Mouse (Mus musculus) hindbrain, embryonic 15.5 days (tissue): ENCODE results near the gene Mgat1. TPM values are rescaled to one million over a fixed set of nuclear protein-coding genes. Genes with fewer than 3 reads are reported as not detected.
A peak's percentile ranks its signal among the peaks of the same experiment; 100 is the strongest.
"Not testable (repeated sequence)": the region's sequence is repeated elsewhere in the genome, so short reads cannot be mapped to it uniquely, and the experiment has no call there.

Experiments used
- ATAC-seq: fragments of 200-750 bp; cut with Nextera tagmentation; 2 replicates; pipeline ENCODE4 v1.8.0; 2017; ENCODE audit warnings: low read depth, moderate number of reproducible peaks, moderate TSS enrichment; ENCODE audit not compliant: low FRiP score
- H3K27ac ChIP-seq: fragments of 300-500 bp; sonication (generic); replicated peaks from 2 replicates; pipeline ENCODE4 v1.5.1; 2015; ENCODE audit warnings: mild to moderate bottlenecking, inconsistent platforms
- H3K27me3 ChIP-seq: fragments of 300-500 bp; sonication (generic); 2 replicates; pipeline ENCODE4 v1.6.1; 2015; ENCODE audit warnings: control low read depth, inconsistent platforms
- H3K36me3 ChIP-seq: fragments of 300-500 bp; sonication (generic); 2 replicates; pipeline ENCODE4 v1.6.1; 2015; ENCODE audit warnings: control low read depth, inconsistent platforms
- H3K4me1 ChIP-seq: fragments of 300-500 bp; sonication (generic); replicated peaks from 2 replicates; pipeline ENCODE4 v1.6.1; 2015; ENCODE audit warnings: control low read depth, inconsistent platforms
- H3K4me2 ChIP-seq: fragments of 300-500 bp; sonication (generic); 2 replicates; pipeline ENCODE4 v1.6.1; 2015; ENCODE audit warnings: moderate library complexity, mild to moderate bottlenecking, inconsistent platforms
- H3K4me3 ChIP-seq: fragments of 300-500 bp; sonication (generic); 2 replicates; pipeline ENCODE4 v1.5.1; 2015; ENCODE audit warnings: mild to moderate bottlenecking, inconsistent platforms
- H3K9ac ChIP-seq: fragments of 300-500 bp; sonication (generic); 2 replicates; pipeline ENCODE4 v1.6.1; 2015; ENCODE audit warnings: inconsistent platforms
- H3K9me3 ChIP-seq: fragments of 300-500 bp; sonication (generic); 2 replicates; pipeline ENCODE4 v1.6.1; 2016; ENCODE audit warnings: control low read depth, inconsistent platforms
- WGBS: fragments of 180-500 bp; shearing (Covaris S2); methylation state at CpG from one replicate; pipeline ENCODE4 v1.1.7; 2015; 5-methylcytosine and 5-hydroxymethylcytosine counted together
- polyA plus RNA-seq: library from polyadenylated mRNA; unstranded; fragments of >200 nt; fragmentation: Nextera tagmentation; extraction: Ambion mirVana; gene quantifications from 2 replicates; pipeline ENCODE4 v1.2.1, GENCODE M21; 2015

Gene Mgat1
- polyA plus RNA-seq, 1 experiment from 2014 or later: 36.2 TPM

DNA sequence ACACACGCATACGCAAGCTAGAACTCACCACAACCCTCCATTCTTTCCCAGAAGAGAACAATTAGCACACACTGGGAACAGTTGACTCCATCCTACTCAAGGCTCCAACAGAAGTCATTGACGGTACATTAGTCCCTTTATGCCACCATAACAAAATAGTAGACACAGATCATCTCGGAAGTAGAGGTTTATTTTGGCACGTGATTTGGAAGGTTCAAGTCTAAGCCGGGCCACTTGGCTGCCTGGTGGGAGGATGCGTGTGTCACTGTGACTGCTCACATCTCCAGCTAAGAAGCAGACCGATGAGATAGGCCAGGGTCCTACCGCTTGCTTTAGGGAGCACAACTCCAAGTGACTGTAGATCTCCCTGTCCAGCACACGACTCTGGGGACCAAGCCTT lies 23.3 kb downstream of the Mgat1 start:
- no peak for ATAC-seq
- Histone ChIP-seq H3K27ac (no peak overlapping the region), H3K27me3 (no peaks in the 10 kb centered on the region), H3K9ac (no peak overlapping the region), H3K4me1 (no peaks in the 10 kb centered on the region), H3K4me3 (no peak overlapping the region), H3K36me3 (no peaks in the 10 kb centered on the region), H3K4me2 (no peak overlapping the region), H3K9me3 (no peaks in the 10 kb centered on the region)
- 79% methylated on average over 10 of the region's 10 CpGs for WGBS

DNA sequence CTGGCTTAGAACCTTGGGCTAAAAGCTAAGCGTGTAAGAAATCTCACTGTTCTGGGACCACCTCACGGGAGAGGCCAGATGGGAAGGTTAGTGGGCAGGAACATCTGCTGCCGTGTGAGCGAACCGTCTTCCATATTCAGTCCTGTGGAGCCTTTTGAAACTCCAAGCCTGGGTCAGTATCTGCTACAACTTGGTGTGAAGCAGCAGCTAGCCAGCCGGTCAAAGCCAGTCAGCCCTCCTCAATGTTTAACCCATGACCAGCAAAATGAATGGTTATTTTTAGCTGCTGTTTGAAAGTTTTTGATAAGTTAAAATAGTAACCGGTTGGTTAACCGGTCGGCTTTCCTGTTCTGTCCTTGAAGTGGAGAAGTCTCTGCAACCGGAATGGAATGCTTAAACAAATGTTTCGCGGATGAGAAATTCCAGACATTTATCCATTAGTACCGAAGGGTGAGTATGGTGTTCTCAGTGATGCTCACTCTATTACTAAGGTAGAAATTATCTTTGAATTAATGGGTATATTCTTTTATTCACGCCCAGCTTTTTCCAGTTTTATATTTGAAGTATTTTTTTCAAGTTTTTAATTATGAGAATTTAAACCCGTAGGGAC lies 24.1 kb downstream of the Mgat1 start:
- no peak for ATAC-seq
- WGBS: 79% methylated on average over 15 of the region's 15 CpGs
- Histone ChIP-seq H3K36me3 (no peaks in the 10 kb centered on the region), H3K9ac (no peak overlapping the region), H3K4me2 (no peak overlapping the region), H3K4me3 (no peak overlapping the region), H3K9me3 (no peaks in the 10 kb centered on the region), H3K27ac (no peak overlapping the region), H3K4me1 (no peaks in the 10 kb centered on the region), H3K27me3 (no peaks in the 10 kb centered on the region)

GRCm38 (mm10) chr11:49269761-49270160 lies 25.8 kb downstream of the Mgat1 start:
- H3K27me3 ChIP-seq: no peaks in the 10 kb centered on the region
- H3K27ac ChIP-seq: no peak overlapping the region
- H3K9ac ChIP-seq: no peak overlapping the region
- no peak overlapping the region for H3K4me2 ChIP-seq
- H3K4me3 ChIP-seq: no peak overlapping the region
- no peaks in the 10 kb centered on the region for H3K9me3 ChIP-seq
- WGBS: 94% methylated on average over 9 of the region's 9 CpGs
- H3K4me1 ChIP-seq: peaks cover 4% of the 10 kb centered on the region
- no peak for ATAC-seq
- H3K36me3 ChIP-seq: no peaks in the 10 kb centered on the region

DNA sequence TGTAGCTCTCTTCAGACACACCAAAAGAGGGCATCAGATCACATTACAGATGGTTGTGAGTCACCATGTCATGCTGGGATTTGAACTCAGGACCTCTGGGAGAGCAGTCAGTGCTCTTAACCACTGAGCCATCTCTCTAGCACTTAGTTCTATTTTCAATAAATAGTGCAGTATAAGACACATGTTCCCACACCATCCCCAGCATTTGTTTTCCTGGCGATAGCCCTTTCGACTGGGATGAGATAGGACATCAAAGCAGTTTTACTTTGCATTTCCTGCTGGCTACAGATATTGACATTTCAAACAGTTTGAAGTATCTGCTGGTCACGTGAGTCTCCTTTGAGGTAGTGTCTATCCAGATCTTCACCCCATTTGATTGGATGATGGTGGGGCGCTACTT lies 26.4 kb downstream of the Mgat1 start:
- H3K9me3 ChIP-seq: no peaks in the 10 kb centered on the region
- no peak for ATAC-seq
- H3K9ac ChIP-seq: no peak overlapping the region
- H3K27ac ChIP-seq: no peak overlapping the region
- no peak overlapping the region for H3K4me3 ChIP-seq
- WGBS: 92% methylated on average over 4 of the region's 4 CpGs
- H3K36me3 ChIP-seq: no peaks in the 10 kb centered on the region
- H3K4me1 ChIP-seq: peaks cover 4% of the 10 kb centered on the region
- H3K4me2 ChIP-seq: no peak overlapping the region
- H3K27me3 ChIP-seq: no peaks in the 10 kb centered on the region

DNA sequence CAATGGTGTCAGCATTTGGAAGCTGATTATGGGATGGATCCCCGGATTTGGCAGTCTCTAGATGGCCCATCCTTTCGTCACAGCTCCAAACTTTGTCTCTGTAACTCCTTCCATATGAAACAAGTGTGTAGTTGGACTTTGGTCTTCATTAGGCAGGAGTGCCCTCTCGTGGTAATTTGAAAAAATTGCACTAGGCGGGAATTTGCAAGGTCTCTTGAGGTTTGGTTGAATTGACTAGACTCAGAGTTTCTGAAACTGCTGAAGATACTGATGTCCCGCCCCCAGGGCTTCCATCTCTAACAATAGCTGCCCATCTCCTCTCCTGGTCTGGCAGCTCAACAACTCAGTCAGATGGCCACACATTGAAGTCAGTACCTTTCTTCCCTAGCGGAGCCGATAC lies 27.3 kb downstream of the Mgat1 start:
- peak; percentile 27; the same call in 1 of the 2 replicates for ATAC-seq
- Histone ChIP-seq H3K27ac (no peak overlapping the region), H3K4me3 (no peak overlapping the region), H3K36me3 (no peaks in the 10 kb centered on the region), H3K4me2 (no peak overlapping the region), H3K4me1 (peaks cover 4% of the 10 kb centered on the region), H3K9ac (no peak overlapping the region), H3K9me3 (no peaks in the 10 kb centered on the region), H3K27me3 (no peaks in the 10 kb centered on the region)
- 33% methylated on average over 7 of the region's 7 CpGs for WGBS

- H3K36me3 ChIP-seq: no peaks in the 10 kb centered on the region
- H3K9ac ChIP-seq: no peak overlapping the region
- no peaks in the 10 kb centered on the region for H3K9me3 ChIP-seq
- no peak for ATAC-seq
- WGBS: 44% methylated on average over 11 of the region's 11 CpGs
- H3K4me3 ChIP-seq: no peak overlapping the region
- H3K4me2 ChIP-seq: no peak overlapping the region
- no peaks in the 10 kb centered on the region for H3K27me3 ChIP-seq
- peaks cover 4% of the 10 kb centered on the region for H3K4me1 ChIP-seq
- peak overlapping the region; percentile 7; the same call in 1 of the 2 replicates for H3K27ac ChIP-seq
These were observed 30.0 kb downstream of the Mgat1 start for GRCm38 (mm10) chr11:49273834-49274519.

DNA sequence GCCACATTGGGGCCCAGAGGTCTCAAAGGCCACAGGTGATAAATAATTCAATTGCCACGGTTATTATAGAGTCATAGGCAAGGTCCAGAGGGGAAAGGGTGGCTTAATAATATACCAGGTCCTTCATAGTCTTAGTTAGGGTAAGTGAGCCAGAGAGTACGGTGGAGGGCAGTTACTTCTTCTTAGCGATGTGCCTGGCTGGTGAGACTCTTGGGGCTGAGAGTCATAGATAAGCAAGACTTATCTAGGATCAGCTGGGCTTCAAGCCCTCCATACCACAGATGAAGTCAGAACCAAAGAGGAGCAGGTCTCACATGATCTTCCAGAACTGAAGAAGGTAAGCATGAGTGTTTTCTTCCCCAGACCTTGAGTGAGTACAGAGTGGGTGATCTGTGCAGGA lies 34.2 kb downstream of the Mgat1 start, which contains the start of gene Olfr1393:
Gene Olfr1393, plus strand, starts transcription at position 83 of the 400 bp plus-strand sequence.
- ATAC-seq: no peak
- Histone ChIP-seq H3K4me3 (no peak within 1 kb of the TSS), H3K4me1 (peaks cover 4% of the 10 kb centered on the region), H3K9me3 (no peaks in the 10 kb centered on the region; the same call in 1 of the 2 replicates), H3K36me3 (no peaks in the 10 kb centered on the region), H3K27me3 (no peaks in the 10 kb centered on the region), H3K27ac (no peak within 1 kb of the TSS), H3K4me2 (no peak within 1 kb of the TSS), H3K9ac (no peak within 1 kb of the TSS)
- WGBS: 85% methylated on average over 3 of the region's 3 CpGs

- not testable (repeated sequence) for H3K4me3 ChIP-seq, H3K9ac ChIP-seq, H3K4me2 ChIP-seq, H3K36me3 ChIP-seq, ATAC-seq, H3K9me3 ChIP-seq, H3K27ac ChIP-seq, H3K27me3 ChIP-seq, H3K4me1 ChIP-seq
- 48% methylated on average over 1 of the region's 1 CpGs for WGBS
These were observed 41.0 kb downstream of the Mgat1 start, which contains the start of gene Olfr1392 for GRCm38 (mm10) chr11:49284982-49285381. Olfr1392 (plus strand) TSS chr11:49285282.

GRCm38 (mm10) chr11:49287251-49287650 lies 43.3 kb downstream of the Mgat1 start:
- no peak overlapping the region for H3K4me3 ChIP-seq
- no peak overlapping the region for H3K9ac ChIP-seq
- no peaks in the 10 kb centered on the region for H3K36me3 ChIP-seq
- H3K9me3 ChIP-seq: no peaks in the 10 kb centered on the region; the same call in 1 of the 2 replicates
- H3K4me2 ChIP-seq: no peak overlapping the region
- H3K27me3 ChIP-seq: no peaks in the 10 kb centered on the region
- no peak for ATAC-seq
- WGBS: 87% methylated on average over 2 of the region's 2 CpGs
- H3K27ac ChIP-seq: no peak overlapping the region
- no peaks in the 10 kb centered on the region for H3K4me1 ChIP-seq

- Histone ChIP-seq H3K27ac (no peak overlapping the region), H3K9ac (no peak overlapping the region), H3K4me2 (no peak overlapping the region), H3K4me3 (no peak overlapping the region), H3K27me3 (no peaks in the 10 kb centered on the region), H3K4me1 (no peaks in the 10 kb centered on the region), H3K9me3 (no peaks in the 10 kb centered on the region), H3K36me3 (no peaks in the 10 kb centered on the region)
- no peak for ATAC-seq
- 54% methylated on average over 3 of the region's 3 CpGs for WGBS
These were observed 48.8 kb downstream of the Mgat1 start for GRCm38 (mm10) chr11:49292777-49293176.

DNA sequence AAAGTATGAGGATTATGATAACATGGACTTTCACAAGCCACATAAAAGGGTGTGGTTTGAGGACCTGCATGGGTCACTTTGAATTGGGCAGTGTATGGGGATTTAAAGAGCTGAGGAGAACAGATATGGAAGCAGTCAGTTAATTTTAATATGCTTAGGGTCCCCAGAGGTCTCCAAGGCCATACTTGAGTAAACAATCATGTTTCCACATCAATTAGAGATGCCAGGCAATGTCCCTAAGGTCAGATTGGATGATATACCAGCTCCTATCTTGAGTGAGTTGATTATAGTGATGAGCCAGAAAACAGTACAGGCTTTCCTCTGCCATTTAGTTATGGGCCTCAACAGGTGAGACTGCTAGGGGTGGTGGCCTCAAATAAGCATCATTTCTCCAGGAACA lies 60.5 kb downstream of the Mgat1 start, which contains the start of gene Olfr10:
Gene Olfr10, plus strand, starts transcription at position 301 of the 400 bp plus-strand sequence.
- no peak within 1 kb of the TSS for H3K4me3 ChIP-seq
- H3K27ac ChIP-seq: no peak within 1 kb of the TSS
- no peaks in the 10 kb centered on the region for H3K4me1 ChIP-seq
- H3K36me3 ChIP-seq: no peaks in the 10 kb centered on the region
- no peak within 1 kb of the TSS for H3K9ac ChIP-seq
- no peak for ATAC-seq
- H3K9me3 ChIP-seq: no peaks in the 10 kb centered on the region
- H3K27me3 ChIP-seq: no peaks in the 10 kb centered on the region
- no peak within 1 kb of the TSS for H3K4me2 ChIP-seq

DNA sequence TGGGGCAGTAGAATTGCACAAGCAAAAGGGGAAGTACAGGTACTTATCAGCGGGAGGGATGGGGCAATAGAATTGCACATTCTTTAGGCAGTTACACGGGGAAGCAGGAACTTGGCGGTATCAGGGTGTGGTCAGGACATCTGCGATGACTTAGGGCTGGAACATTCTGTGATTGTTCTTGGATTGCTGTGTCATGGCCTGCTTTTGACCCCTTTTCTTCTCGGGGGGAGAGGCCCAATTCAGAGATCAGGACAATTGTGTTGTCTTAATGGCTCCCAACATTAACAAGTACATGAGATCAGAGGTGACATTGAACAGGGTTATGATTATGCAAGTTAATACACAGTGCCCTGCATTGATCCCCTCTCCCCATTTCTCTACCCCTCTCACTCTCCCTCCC lies 64.6 kb downstream of the Mgat1 start:
- H3K4me3 ChIP-seq, H3K27ac ChIP-seq, H3K36me3 ChIP-seq, H3K27me3 ChIP-seq, H3K9me3 ChIP-seq, ATAC-seq, H3K4me1 ChIP-seq, H3K4me2 ChIP-seq, H3K9ac ChIP-seq: not testable (repeated sequence)
- WGBS: 83% methylated on average over 5 of the region's 5 CpGs
